Mouse (Mus musculus): Measurements from ENCODE around the gene Rnf182. TPM values are rescaled to one million over a fixed set of nuclear protein-coding genes. Genes with fewer than 3 reads are reported as not detected.

Gene Rnf182
- total and polyA plus RNA-seq, 2 experiments from 2014 or later, result 9.3 to 42.0 TPM

- Histone ChIP-seq H3K9ac (no peak overlapping the region), H3K27ac (ENCODE audit: low read depth, low read length) (no peak overlapping the region), H3K36me3 (ENCODE audit: insufficient read depth) (peaks cover 3% of the 10 kb centered on the region; the same call in 1 of the 2 replicates), H3K27me3 (ENCODE audit: insufficient read depth, low read length) (no peaks in the 10 kb centered on the region), H3K4me2 (ENCODE audit: low read depth) (no peak overlapping the region), H3K4me1 (ENCODE audit: insufficient read depth) (0 out of 2 replicates have a peak, but pooled peaks cover 3% of the 10 kb centered on the region), H3K4me3 (ENCODE audit: low read depth, low read length) (no peak overlapping the region), H3K9me3 (ENCODE audit: low read length) (no peaks in the 10 kb centered on the region)
- DNase-seq (no peak), ATAC-seq (no peak)
- no peak for TF ChIP-seq CTCF (IDR thresholded peaks at IDR 0.05; ENCODE audit: low read depth)
- 94% methylated on average over 4 of the region's 4 CpGs for WGBS
Measured at GRCm38 (mm10) chr13:43663225-43663624, 47.7 kb downstream of the Rnf182 start.

GRCm38 (mm10) chr13:43666130-43666529 lies 50.6 kb downstream of the Rnf182 start:
- peak; percentile 84 for ATAC-seq

GRCm38 (mm10) chr13:43666920-43667319 lies 51.4 kb downstream of the Rnf182 start:
- H3K4me1 ChIP-seq (ENCODE audit: insufficient read depth), result 0 out of 2 replicates have a peak, but pooled peaks cover 3% of the 10 kb centered on the region
- H3K27ac ChIP-seq (ENCODE audit: low read depth, low read length), result no peak overlapping the region
- ATAC-seq, result no peak
- H3K36me3 ChIP-seq (ENCODE audit: insufficient read depth), result no peaks in the 10 kb centered on the region
- no peak overlapping the region for H3K9ac ChIP-seq
- TF ChIP-seq CTCF (IDR thresholded peaks at IDR 0.05; ENCODE audit: low read depth), result no peak
- DNase-seq, result no peak
- no peaks in the 10 kb centered on the region for H3K9me3 ChIP-seq (ENCODE audit: low read length)
- no peaks in the 10 kb centered on the region for H3K27me3 ChIP-seq (ENCODE audit: insufficient read depth, low read length)
- no peak overlapping the region for H3K4me3 ChIP-seq (ENCODE audit: low read depth, low read length)
- WGBS, result 66% methylated on average over 6 of the region's 6 CpGs
- H3K4me2 ChIP-seq (ENCODE audit: low read depth), result no peak overlapping the region

More at GRCm38 (mm10) chr13:43666130-43666529, 50.6 kb downstream of the Rnf182 start:
- H3K4me3 ChIP-seq (ENCODE audit: low read depth, low read length), result no peak overlapping the region
- no peaks in the 10 kb centered on the region for H3K9me3 ChIP-seq (ENCODE audit: low read length)
- peaks cover under 1% of the 10 kb centered on the region; the same call in 1 of the 2 replicates for H3K36me3 ChIP-seq (ENCODE audit: insufficient read depth)
- no peak overlapping the region for H3K4me2 ChIP-seq (ENCODE audit: low read depth)
- DNase-seq, result peak; percentile 69
- H3K27me3 ChIP-seq (ENCODE audit: insufficient read depth, low read length), result no peaks in the 10 kb centered on the region
- H3K9ac ChIP-seq, result no peak overlapping the region
- no peak for TF ChIP-seq CTCF (IDR thresholded peaks at IDR 0.05; ENCODE audit: low read depth)
- H3K27ac ChIP-seq (ENCODE audit: low read depth, low read length), result no peak overlapping the region
- WGBS, result 60% methylated on average over 12 of the region's 12 CpGs
- 0 out of 2 replicates have a peak, but pooled peaks cover 3% of the 10 kb centered on the region for H3K4me1 ChIP-seq (ENCODE audit: insufficient read depth)

GRCm38 (mm10) chr13:43677159-43677882 lies 61.8 kb downstream of the Rnf182 start:
- no peak for TF ChIP-seq CTCF (IDR thresholded peaks at IDR 0.05; ENCODE audit: low read depth)
- Histone ChIP-seq H3K4me2 (ENCODE audit: low read depth) (no peak overlapping the region), H3K36me3 (ENCODE audit: insufficient read depth) (no peaks in the 10 kb centered on the region), H3K9me3 (ENCODE audit: low read length) (no peaks in the 10 kb centered on the region), H3K9ac (no peak overlapping the region), H3K4me3 (ENCODE audit: low read depth, low read length) (no peak overlapping the region), H3K27me3 (ENCODE audit: insufficient read depth, low read length) (no peaks in the 10 kb centered on the region), H3K4me1 (ENCODE audit: insufficient read depth) (no peaks in the 10 kb centered on the region), H3K27ac (ENCODE audit: low read depth, low read length) (no peak overlapping the region)
- DNase-seq (no peak), ATAC-seq (no peak)
- WGBS, result 55% methylated on average over 8 of the region's 8 CpGs

- DNase-seq, result no peak
- Histone ChIP-seq H3K4me2 (ENCODE audit: low read depth) (no peak overlapping the region), H3K4me3 (ENCODE audit: low read depth, low read length) (no peak overlapping the region), H3K9me3 (ENCODE audit: low read length) (no peaks in the 10 kb centered on the region), H3K27me3 (ENCODE audit: insufficient read depth, low read length) (no peaks in the 10 kb centered on the region), H3K27ac (ENCODE audit: low read depth, low read length) (no peak overlapping the region), H3K4me1 (ENCODE audit: insufficient read depth) (no peaks in the 10 kb centered on the region), H3K36me3 (ENCODE audit: insufficient read depth) (no peaks in the 10 kb centered on the region), H3K9ac (no peak overlapping the region)
- no peak for TF ChIP-seq CTCF (IDR thresholded peaks at IDR 0.05; ENCODE audit: low read depth)
- ATAC-seq, result 0 out of 2 replicates have a peak, but pooled peaks have one; percentile 20
- 69% methylated on average over 5 of the region's 5 CpGs for WGBS
Measured at GRCm38 (mm10) chr13:43677883-43678244, 62.4 kb downstream of the Rnf182 start.

- no peaks in the 10 kb centered on the region for H3K27me3 ChIP-seq (ENCODE audit: insufficient read depth, low read length)
- no peak overlapping the region for H3K4me2 ChIP-seq (ENCODE audit: low read depth)
- H3K4me1 ChIP-seq (ENCODE audit: insufficient read depth), result no peaks in the 10 kb centered on the region
- ATAC-seq (peak; percentile 91), DNase-seq (peak; percentile 56)
- TF ChIP-seq CTCF (IDR thresholded peaks at IDR 0.05; ENCODE audit: low read depth), result no peak
- H3K9ac ChIP-seq, result no peak overlapping the region
- no peak overlapping the region for H3K27ac ChIP-seq (ENCODE audit: low read depth, low read length)
- no peak overlapping the region for H3K4me3 ChIP-seq (ENCODE audit: low read depth, low read length)
- 37% methylated on average over 8 of the region's 8 CpGs for WGBS
- no peaks in the 10 kb centered on the region for H3K36me3 ChIP-seq (ENCODE audit: insufficient read depth)
- no peaks in the 10 kb centered on the region for H3K9me3 ChIP-seq (ENCODE audit: low read length)
Measured at GRCm38 (mm10) chr13:43684499-43684994, 69.0 kb downstream of the Rnf182 start.

GRCm38 (mm10) chr13:43688065-43688464 lies 72.6 kb downstream of the Rnf182 start:
- H3K9ac ChIP-seq, result no peak overlapping the region
- TF ChIP-seq CTCF (IDR thresholded peaks at IDR 0.05; ENCODE audit: low read depth), result no peak
- H3K27me3 ChIP-seq (ENCODE audit: insufficient read depth, low read length), result no peaks in the 10 kb centered on the region
- no peak overlapping the region for H3K27ac ChIP-seq (ENCODE audit: low read depth, low read length)
- ATAC-seq (no peak), DNase-seq (no peak)
- H3K9me3 ChIP-seq (ENCODE audit: low read length), result no peaks in the 10 kb centered on the region
- no peaks in the 10 kb centered on the region for H3K36me3 ChIP-seq (ENCODE audit: insufficient read depth)
- no peak overlapping the region for H3K4me3 ChIP-seq (ENCODE audit: low read depth, low read length)
- no peaks in the 10 kb centered on the region for H3K4me1 ChIP-seq (ENCODE audit: insufficient read depth)
- 91% methylated on average over 10 of the region's 10 CpGs for WGBS
- no peak overlapping the region for H3K4me2 ChIP-seq (ENCODE audit: low read depth)

All from forebrain, postnatal 0 days (tissue).